Mouse (Mus musculus): ENCODE measurements around the gene Arfgef3. TPM values are rescaled to one million over a fixed set of nuclear protein-coding genes. Genes with fewer than 3 reads are reported as not detected.

The Arfgef3 gene
- polyA plus RNA-seq (2017; shearing (Covaris generic)), result under 1 TPM; 0.08 TPM

DNA sequence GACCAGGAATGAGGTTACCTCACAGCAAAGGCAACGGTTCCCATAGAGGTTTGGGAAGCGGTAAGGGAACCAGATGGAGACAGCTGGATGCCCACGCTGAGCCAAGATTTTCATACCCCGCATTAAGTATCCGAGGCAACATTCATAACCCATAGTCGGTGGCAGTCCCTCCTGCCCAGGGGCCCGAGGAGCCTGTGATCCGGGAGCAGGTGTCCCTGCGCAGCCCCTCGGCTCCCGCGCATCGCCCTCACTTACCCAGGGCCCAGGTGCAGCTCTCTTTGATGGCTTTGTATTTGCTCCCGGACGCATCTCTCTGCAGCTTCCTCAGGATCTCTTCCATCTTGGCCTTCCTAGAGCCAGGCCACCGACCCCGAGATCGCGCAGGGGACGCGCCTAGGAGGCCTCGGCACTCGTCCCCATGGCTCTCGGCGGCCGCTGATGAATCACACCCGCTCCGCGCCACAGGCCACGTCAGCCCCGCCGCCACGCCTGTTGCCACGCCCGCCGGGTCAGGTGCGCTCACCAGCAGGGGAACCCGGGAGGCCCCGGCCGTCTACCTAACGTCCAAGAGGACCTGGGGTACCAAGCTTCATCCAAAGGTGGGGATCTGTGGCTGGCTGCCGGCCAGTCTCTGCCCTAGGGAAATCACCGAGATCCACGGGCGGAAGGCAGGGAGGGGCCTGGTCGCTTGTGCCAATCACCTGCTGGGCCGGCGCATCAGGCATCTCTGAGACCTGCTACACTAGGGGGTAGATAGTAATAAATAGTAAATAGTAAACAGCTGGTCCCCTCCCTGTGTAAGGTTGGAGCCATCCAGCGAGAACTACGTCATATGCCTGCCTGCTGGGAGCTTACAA is at the start of gene Arfgef3:
TSS of gene Arfgef3 (minus strand) at position 664 of the 857 bp plus-strand sequence.
- peak; percentile 77 for ATAC-seq

DNA sequence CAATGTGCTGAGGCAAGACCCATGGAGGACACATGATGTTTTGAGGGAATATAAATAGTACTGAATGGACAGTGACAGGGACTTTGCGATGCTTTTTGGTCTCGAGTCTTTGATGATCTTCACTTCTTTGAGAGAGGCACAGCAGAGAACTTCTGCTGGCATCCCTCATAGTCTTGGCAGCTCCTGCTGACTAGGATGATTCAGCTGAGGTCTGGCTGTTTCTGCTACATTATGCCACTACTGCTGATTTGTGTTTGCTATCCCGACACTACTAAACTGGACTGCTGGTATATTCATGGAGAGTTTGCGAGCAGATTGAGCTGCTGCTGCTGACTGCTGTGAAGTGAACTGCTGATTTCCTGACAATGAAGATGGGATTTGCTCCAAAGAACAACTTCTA is 46.3 kb upstream of the Arfgef3 start:
- ATAC-seq, result no peak

DNA sequence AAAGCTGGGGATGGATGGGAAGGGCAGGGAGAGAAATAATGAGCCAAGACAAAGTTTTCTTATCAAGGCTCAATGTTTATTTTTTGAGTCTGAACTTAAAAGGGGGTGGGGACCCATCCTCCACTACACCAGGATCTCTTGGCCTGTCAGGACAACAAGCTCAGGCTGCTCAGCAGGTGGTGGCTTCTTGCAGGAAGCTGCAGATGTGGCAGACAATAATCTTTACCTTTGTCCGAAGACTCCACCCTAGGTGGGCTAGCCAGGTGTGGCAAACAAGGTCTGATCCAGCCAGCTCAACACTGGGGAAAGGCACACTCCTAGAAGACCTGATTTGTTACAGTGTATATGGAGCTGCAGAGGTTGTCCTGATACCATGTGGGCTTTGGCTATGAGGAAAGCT is 44.9 kb upstream of the Arfgef3 start:
- ATAC-seq, result no peak

DNA sequence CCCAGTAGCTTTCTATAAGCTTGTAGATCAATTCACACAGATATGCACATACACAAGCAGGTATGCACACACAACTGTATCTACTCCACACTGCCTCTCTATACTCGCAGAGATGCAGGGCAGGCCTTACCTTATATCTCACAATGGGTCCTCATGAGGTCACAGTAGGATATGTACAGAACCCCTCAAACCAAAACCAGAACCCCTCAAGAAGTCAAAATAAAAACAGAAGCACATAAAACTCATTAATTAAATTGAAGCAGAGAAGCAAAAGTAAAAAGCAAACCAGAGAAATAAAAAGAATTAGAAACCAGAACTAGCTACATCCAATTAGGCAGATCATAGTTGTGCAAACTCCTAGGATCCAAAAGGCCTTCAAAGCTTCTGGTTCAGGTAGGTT is 42.9 kb upstream of the Arfgef3 start, which contains the start of gene Gm4922:
TSS of gene Gm4922 (minus strand) at position 101 of the 400 bp plus-strand sequence.
- ATAC-seq, result no peak

DNA sequence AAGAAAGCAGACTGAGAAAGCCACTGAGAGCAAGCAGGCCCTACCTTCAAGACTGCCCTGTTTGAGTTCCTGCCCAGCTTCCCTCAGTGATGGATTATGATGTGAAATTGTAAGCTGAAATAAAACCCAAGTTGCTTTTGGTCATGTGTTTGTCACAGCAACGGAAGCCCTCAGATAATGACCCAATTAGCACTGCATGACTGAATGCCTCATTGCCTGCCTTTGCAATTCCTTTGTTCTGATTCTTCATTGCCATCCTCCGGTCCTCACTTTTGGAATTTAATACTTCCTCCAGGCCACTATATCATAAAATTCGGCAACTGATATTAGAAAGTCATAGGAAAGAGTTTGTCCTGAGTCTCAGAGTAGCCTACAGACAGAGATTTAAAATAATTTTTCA is 33.8 kb upstream of the Arfgef3 start:
- ATAC-seq, result no peak

DNA sequence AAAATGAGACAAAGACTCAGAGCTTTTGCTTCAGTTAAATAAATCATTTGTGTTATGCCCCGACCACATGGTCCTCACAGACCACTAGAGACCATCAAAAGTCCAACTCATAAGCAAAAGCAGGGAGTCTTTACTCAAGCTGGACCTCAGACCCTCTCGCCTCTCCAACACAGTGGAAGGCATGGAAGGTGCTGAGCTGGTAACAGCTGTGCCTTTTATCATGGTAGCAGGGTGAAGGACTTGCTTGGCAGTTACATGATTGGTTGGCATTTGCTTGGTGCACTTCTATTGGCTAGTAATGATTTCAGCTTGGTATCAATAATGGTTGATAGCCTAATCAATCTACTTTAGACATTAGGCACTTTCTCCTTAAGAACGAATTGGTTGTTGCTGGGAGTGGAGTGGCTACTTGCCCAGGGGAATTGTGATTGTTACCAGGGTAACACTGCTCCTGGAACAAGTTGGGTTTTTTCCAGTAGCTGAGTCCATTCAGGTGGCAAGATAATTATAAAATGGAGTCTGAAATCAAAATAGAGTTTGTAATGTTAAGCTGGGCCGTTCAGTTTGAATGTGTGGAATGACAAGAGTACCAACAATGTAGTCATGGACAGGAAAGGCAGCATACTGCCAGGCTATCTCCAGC is 28.9 kb upstream of the Arfgef3 start:
- ATAC-seq, result no peak

DNA sequence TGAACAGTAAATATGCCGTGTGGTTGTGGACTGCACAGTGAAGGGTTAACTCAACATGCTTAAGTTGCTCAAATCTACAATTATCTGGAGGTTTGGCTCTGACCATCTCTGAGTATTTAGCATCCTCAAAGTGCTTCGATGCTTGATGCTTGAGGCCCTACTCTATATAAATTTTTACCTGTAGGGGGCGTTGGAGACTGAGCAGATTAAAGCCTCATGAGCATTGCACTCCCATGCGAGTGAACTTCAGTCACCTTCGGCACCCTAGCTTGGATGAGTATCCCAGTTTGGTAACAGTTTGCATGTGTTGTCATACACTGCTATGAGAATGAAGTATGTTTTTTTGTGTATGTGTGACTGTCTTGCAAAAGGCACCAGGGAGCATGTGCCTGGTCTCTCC is 26.2 kb upstream of the Arfgef3 start:
- ATAC-seq, result no peak

DNA sequence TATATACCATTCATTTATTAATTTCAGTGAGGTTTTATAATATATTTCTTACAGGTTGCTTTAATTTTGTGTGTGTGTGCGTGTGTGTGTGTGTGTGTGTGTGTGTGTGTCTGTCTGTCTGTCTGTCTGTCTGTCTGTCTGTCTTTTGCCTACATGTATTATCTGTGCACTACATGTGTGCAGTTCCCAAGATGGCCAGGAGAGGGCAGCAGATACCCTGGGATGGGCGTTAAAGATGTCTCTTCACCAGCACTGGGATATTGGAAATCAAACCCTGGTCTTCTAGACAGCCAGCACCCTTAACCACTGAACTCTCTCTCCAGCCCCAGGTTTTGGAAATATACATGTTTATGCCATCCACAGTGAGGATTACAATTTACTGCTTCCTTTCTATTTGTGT is 16.5 kb upstream of the Arfgef3 start:
- ATAC-seq, result no peak

DNA sequence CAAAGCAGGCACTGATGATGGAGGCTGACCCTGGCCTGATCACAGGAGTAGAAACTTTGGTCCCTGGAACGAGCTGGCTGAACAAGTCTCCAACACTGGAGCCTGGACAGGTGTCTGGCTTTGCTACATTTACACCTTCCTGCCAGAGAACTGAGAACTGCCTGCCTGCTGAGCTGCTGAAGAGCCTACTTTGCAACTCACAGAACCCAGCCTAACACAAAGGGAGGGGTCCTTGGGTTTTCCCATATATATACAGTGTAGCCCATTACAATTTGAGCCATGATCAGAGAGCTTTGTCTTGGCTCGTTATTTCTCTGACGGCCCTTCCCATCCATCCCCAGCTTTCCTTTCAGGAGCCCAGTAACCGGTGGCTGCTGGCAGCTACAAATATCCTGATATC is 6.3 kb upstream of the Arfgef3 start:
- ATAC-seq, result no peak

DNA sequence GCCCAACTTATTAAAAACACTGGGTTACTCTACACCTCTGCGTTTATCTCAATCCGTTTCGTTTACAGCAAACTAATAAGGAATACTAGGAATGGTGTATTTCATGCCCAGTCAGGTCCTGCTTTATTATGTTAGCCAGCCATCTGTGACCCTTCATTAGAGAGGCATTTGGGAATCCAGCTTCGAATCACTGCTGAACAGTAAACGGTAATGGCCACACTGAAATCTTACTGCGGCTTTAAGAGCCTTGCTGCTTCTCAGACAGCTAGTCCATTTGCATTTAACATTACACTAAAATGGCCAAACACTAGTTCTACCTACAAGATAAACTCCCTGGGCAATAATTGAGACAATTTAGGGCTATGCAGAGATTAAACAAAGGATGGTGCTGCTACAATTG is 1.7 kb downstream of the Arfgef3 start:
- no peak for ATAC-seq

DNA sequence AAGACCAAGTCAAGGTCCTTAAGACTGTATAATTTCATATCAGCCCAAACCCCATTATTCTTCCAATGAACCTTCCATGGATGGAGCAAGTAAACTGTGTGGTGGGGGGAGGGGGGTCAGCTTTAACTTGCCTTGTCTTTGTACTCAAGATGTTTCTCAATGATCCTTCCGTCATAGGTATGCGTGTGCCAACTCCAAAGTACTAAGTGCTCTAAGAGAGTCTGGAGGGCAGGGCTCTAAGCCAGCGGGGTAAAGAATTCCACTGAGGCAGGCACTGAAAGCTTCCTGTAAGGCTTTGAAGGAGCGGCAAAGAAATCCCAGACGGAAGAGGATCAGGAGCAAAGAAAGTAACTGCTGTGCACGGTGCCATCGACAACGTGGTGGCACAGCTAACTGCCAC is 2.7 kb downstream of the Arfgef3 start:
- ATAC-seq, result no peak

DNA sequence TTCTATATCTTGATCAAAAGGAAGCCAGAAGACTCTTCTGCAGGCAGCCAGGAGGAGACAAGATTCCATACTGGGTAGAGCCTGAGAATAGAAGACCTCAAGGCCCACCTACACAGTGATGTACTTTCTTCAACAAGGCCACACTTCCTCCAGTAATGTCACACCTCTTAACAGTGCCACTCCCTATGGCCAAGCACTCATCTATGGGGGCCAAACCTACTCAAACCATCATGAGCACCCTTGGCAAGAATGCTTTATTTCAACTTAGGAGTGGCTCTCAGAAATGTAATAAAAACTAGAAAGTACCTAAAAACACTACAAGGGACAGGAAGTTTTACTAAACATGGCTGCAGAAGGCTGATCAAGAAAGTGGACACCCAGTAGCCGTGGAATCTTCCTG is 15.2 kb downstream of the Arfgef3 start:
- no peak for ATAC-seq

DNA sequence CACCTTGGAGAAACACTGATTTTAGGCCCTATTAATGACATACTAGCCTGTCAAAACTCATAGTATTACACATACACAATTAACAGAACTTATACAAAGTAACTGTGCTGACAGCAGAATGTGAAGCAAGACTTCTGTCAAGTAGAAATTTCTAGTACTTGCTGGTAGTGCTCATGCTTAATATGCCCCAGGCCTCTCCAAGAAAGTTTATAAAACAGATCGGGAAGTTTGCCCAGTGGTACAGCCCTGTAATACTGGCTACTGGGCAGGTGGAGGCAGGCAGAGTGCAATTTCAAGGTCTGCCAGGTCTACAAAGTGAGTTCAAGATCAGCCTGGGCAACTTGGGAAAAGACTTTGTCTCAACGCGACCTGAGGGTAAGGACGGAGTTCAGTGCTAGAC is 32.3 kb downstream of the Arfgef3 start:
- ATAC-seq, result no peak

DNA sequence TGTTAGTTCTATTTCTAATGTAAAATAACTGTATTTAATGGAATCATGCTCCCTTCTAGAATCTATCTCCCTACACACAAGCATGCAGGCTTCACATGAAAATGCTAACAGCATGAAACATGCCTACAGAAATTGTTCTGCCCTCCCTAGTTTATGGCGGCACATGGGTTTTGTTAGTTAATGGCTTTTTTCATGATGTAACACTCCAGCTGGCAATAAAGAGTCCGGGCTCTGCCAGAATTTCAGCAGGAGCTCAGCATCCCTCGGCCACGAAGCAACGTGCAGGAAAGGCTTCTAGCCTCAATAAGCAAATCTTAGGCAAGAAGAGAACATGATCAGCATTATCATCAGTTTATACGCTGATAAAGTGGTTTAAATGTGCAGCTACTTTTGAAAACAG is 32.8 kb downstream of the Arfgef3 start:
- ATAC-seq, result no peak

DNA sequence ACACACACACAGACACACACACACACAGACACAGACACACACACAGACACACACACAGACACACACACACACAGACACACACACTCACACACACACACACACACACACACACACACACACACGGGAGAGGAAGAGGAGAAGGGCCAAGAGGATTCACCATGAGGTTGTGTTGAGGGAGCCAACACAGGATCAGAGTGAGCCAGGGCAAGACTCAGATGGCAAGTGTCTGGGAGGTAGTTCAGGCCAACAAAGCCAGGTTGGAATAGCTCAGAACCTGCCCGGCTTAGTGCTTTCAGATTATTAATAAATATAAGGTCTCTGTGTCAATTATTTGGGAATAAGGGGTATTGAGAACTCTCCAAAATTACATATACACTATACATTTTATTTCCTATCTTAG is 33.9 kb downstream of the Arfgef3 start:
- ATAC-seq, result no peak

DNA sequence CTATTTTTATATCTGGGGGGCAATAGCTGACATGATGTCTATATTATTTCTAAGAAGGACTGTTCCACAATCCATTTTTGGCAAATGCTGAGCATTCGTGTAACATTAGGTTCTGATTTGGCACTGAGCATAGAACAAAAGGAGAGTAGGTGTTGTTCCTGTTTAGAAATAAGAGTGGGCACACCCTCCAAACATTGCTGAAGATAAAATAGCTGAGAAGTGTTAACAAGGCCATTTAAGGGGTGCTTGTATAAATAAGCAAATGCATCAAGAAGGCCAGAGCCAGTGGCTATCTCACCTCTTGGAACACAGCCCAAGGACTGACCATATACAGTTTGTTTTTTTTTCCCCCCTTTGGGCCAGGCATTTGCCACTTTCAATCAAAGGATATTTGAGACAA is 35.1 kb downstream of the Arfgef3 start:
- ATAC-seq, result no peak

DNA sequence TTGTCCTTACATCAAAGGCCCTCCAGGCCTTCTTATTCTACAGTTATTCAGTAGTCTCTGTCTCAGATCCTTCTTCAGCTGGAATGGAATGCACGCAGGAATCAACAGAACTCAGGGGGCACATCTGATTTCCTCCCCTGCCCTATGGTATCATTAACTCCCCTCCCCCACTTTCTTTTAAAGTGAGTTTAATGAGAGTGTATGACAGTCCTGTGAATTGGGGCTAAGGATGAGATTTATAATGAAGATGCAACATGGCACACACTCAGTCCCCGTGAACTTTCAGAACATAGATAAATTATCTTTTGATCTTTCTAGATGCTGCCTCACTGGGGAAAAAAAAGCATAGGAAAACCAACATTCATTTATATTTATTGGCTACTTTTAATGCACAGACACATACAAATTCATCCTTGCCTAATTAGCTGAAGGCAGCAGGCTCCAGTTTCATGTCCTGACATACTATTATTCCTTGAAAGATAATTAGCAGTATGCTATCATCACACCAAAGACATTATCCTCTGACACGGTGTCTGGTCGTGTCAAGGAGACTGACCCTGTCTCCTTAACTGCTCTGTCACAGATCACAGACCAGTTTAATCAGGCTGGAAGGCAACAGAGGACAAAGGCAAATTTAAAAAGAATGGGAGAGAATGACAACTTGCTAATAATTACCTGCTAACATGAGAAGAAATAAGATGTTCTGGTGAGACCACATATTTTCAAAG is 39.2 kb downstream of the Arfgef3 start:
- ATAC-seq, result no peak

DNA sequence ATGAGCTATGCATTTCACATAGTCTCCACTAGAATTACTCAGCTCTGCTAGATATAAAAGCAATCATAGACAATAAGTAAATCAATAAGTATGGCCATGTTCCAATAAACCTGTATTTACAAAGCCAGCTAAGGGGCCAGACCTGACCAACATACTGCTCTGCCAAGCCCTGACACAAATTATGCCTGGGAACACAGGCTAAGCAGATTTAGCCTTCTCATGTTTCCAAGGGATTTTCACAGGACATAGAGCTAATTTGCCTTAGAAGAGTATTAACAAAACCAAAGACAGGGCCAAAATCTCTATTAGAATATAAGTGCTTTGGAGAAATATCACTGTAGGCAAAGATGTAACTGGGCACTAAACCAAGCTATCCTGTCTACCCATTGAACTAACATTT is 42.2 kb downstream of the Arfgef3 start:
- ATAC-seq, result no peak

DNA sequence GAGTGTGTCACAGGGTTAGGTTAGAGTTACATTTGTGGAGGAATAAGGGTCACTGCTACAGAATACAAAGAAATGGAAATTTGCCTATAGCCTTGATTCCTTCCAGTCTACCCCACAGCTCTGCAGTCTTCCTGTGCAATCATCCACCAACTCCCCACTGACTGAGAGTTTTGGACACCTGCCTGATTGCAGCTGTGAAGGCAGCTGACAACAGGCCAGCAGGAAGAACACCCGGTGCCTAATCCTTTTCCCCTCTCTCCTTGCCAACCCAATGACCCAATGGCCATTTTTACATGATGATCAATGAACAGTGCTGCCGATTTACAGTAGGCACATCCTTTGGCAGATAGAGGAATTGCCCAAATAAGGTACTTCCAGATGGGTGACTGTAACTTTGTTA is 43.6 kb downstream of the Arfgef3 start:
- ATAC-seq, result no peak

DNA sequence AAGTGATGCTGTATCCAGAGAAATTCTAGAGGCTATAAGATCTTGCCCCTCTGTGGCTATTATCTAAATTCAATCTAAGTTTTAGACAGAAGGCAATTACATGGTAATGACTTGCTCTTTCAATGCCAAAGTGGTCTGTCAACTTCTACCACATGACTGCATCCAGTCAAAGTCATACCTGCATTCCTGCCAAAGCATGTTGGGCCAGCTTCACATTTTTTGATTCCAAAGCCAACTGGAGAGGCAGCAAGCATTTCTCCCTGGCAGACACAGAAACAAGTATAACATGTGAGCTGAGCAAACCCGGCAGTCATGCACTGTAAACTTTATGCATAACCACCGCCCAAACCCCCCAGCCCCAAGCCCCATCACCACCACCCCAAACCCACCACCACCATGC is 44.6 kb downstream of the Arfgef3 start:
- ATAC-seq, result no peak

DNA sequence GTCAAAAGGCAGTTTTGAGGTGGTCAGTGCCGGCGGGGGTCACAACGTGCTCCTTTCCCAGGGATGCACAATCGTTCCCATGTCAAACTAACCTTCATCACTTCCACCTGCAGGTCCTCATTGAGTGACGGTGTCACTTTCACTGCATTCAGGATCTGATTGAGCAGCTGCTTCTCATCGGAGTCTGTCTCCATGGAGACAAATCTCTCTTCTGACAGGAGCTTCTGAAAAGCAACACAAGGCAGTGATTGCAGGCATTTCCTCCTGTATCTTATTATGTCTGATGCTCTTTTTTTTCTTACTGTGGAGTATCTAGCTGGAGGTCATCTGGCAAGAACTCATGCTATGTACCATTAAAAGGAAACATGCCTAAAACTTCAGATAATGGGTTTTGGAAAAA is 47.3 kb downstream of the Arfgef3 start:
- no peak for ATAC-seq

DNA sequence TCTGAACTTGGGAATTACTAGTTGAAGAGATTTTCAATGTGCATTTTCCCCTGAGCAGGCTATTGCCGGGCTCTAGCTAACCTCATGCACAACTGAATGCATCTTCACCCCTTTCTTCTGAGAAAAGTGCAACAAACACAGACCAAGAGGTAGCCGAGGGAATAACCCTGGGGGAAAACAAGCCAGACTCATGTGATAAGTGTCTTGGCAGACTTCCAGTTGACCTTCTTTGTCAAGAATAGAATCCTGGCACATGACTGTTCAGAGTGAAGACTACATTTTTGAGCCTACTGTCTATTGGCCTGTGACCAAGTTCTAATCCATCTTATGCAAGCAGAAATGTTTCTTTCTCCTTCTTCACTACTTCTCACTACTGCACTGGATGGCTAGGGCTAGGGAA is 55.5 kb downstream of the Arfgef3 start:
- ATAC-seq, result no peak

DNA sequence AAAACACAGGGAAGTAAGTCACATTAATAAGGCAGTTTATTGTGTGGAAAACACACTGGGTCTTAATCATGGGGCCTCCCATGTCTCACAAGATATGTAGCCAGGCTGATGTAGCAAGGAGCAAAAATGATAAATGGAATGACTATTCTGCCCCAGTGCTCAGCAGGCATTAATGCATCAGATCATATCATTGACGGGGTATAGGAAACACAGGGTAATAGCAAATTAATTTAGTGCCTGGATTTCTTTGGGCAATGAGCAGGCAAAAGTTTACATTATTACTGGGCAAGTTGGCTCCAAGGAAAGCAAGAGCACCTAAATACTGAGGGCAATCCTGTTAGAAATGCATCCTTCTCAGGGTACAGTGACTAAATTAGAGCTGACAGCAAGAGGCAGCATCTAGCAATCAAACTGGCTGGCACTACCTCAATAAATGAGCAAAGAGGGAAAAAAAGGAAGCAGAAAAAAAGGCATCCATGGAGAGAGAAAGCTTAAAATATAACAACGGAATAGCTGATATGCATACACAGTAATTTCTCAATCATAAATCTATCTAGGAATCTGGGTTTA is 62.3 kb downstream of the Arfgef3 start:
- no peak for ATAC-seq

Measured in CD4-positive, CD25-positive, alpha-beta regulatory T cell, adult 4 months (primary cell).